Mouse (Mus musculus) Patski (cell line): ENCODE results near the gene Zfp715. TPM values are rescaled to one million over a fixed set of nuclear protein-coding genes. Genes with fewer than 3 reads are reported as not detected.

Experiments used
- ATAC-seq: fragments of 100-300 bp; one replicate; pipeline ENCODE4 v1.8.0; 2021
- CTCF ChIA-PET: fragments of 350-600 bp; sonication (Branson Sonifier 250); formaldehyde crosslinking; loops from one replicate; lab custom pipeline; 2022; ENCODE audit warnings: inconsistent platforms; lab: Charles Lee
- POLR2A ChIA-PET: fragments of 350-600 bp; sonication (Branson Sonifier 250); formaldehyde crosslinking; loops from one replicate; lab custom pipeline; 2022; ENCODE audit warnings: antibody characterized with exemption, inconsistent platforms; lab: Charles Lee
- DNase-seq: peaks from one replicate; pipeline ENCODE4 v3.0.0-alpha.2; 2011; ENCODE audit warnings: low read depth, low spot score
- H3K27me3 ChIP-seq: fragments of 371-371 bp; one replicate; pipeline ENCODE4 v1.5.1; 2021
- CTCF ChIP-seq: fragments of 100-300 bp; IDR thresholded peaks from one replicate; pipeline ENCODE4 v1.5.1; 2021
- in situ Hi-C: fragments of 300-500 bp; cut with MboI; formaldehyde crosslinking; loops from 3 replicates; pipeline ENCODE4 v1.11.1; 2018; ENCODE audit warnings: low pct_unique_long_range_greater_than_20kb, mixed read lengths
- polyA plus RNA-seq: library from polyadenylated mRNA; unstranded; gene quantifications from one replicate; pipeline ENCODE4 v1.2.3, GENCODE M21; 2021

The Zfp715 gene
- polyA plus RNA-seq, 1 experiment from 2014 or later = 14.0 TPM

- ChIA-PET CTCF (interaction anchor here (0.8 kb wide), 1 partner anchor 12 kb away, joined by 3 read pairs; no protein-coding TSS in a partner anchor), POLR2A (no interaction called here)
- in situ Hi-C loops = no loop called here
- DNase-seq (no peak), ATAC-seq (no peak)
- TF ChIP-seq CTCF = no peak
- H3K27me3 ChIP-seq = no peaks in the 10 kb centered on the region
These were observed 31.4 kb upstream of the Zfp715 start for GRCm38 (mm10) chr7:43344491-43344890.

GRCm38 (mm10) chr7:43344020-43344419 is 30.9 kb upstream of the Zfp715 start:
- no peak for TF ChIP-seq CTCF
- in situ Hi-C loops = no loop called here
- CTCF ChIA-PET = no interaction called here
- ATAC-seq (no peak), DNase-seq (no peak)
- POLR2A ChIA-PET = no interaction called here
- H3K27me3 ChIP-seq = no peaks in the 10 kb centered on the region

- ChIA-PET CTCF (no interaction called here), POLR2A (no interaction called here)
- H3K27me3 ChIP-seq = no peaks in the 10 kb centered on the region
- DNase-seq = no peak
- TF ChIP-seq CTCF = no peak
- in situ Hi-C loops = no loop called here
- ATAC-seq = no peak
These were observed 30.1 kb upstream of the Zfp715 start for GRCm38 (mm10) chr7:43343191-43343590.

- DNase-seq = no peak
- H3K27me3 ChIP-seq = no peaks in the 10 kb centered on the region
- no peak for TF ChIP-seq CTCF
- peak; percentile 56 for ATAC-seq
- POLR2A ChIA-PET = no interaction called here
- CTCF ChIA-PET = no interaction called here
- in situ Hi-C loops = no loop called here
These were observed 27.7 kb upstream of the Zfp715 start for GRCm38 (mm10) chr7:43340771-43341170.

- POLR2A ChIA-PET = no interaction called here
- in situ Hi-C loops = no loop called here
- no peak for ATAC-seq
- TF ChIP-seq CTCF = no peak
- H3K27me3 ChIP-seq = no peaks in the 10 kb centered on the region
- CTCF ChIA-PET = no interaction called here
- DNase-seq = no peak
These were observed 20.8 kb upstream of the Zfp715 start for GRCm38 (mm10) chr7:43333899-43334298.

GRCm38 (mm10) chr7:43333203-43333602 is 20.1 kb upstream of the Zfp715 start:
- ATAC-seq (no peak), DNase-seq (no peak)
- in situ Hi-C loops = no loop called here
- TF ChIP-seq CTCF = peak; percentile 35
- ChIA-PET CTCF (no interaction called here), POLR2A (no interaction called here)
- H3K27me3 ChIP-seq = no peaks in the 10 kb centered on the region

GRCm38 (mm10) chr7:43328101-43328500 is 15.0 kb upstream of the Zfp715 start:
- in situ Hi-C loops = no loop called here
- H3K27me3 ChIP-seq = peaks cover 8% of the 10 kb centered on the region
- ATAC-seq (no peak), DNase-seq (no peak)
- POLR2A ChIA-PET = no interaction called here
- TF ChIP-seq CTCF = no peak
- CTCF ChIA-PET = no interaction called here

GRCm38 (mm10) chr7:43326223-43326780 is 13.2 kb upstream of the Zfp715 start:
- POLR2A ChIA-PET = no interaction called here
- CTCF ChIA-PET = no interaction called here

GRCm38 (mm10) chr7:43312386-43313012 is 595 bp downstream of the Zfp715 start:
- TF ChIP-seq CTCF = no peak
- no peaks in the 10 kb centered on the region for H3K27me3 ChIP-seq
- in situ Hi-C loops = loop anchor here (10.0 kb wide), 2 partner anchors 132 to 272 kb away; partner anchors contain the start of genes Cldnd2, Etfb and Gm45233
- ChIA-PET CTCF (interaction anchor here (1.0 kb wide), 1 partner anchor 10 kb away, joined by 3 read pairs; no protein-coding TSS in a partner anchor), POLR2A (interaction anchor here (1.0 kb wide), 1 partner anchor 151 kb away, joined by 3 read pairs; no protein-coding TSS in a partner anchor)
- DNase-seq = no peak
- ATAC-seq = peak; percentile 41

More at GRCm38 (mm10) chr7:43326223-43326780, 13.2 kb upstream of the Zfp715 start:
- no peak for TF ChIP-seq CTCF
- DNase-seq (no peak), ATAC-seq (no peak)
- in situ Hi-C loops = no loop called here
- peaks cover 8% of the 10 kb centered on the region for H3K27me3 ChIP-seq

- no peak for ATAC-seq
- TF ChIP-seq CTCF = no peak
- in situ Hi-C loops = loop anchor here (10.0 kb wide), 2 partner anchors 133 to 273 kb away; partner anchors contain the start of genes Cldnd2, Etfb and Gm45233
- CTCF ChIA-PET = no interaction called here
- POLR2A ChIA-PET = no interaction called here
- H3K27me3 ChIP-seq = no peaks in the 10 kb centered on the region
- DNase-seq = no peak
These were observed 1.5 kb downstream of the Zfp715 start for GRCm38 (mm10) chr7:43311632-43312031.

GRCm38 (mm10) chr7:43309069-43309468 is 4.0 kb downstream of the Zfp715 start:
- no peak for DNase-seq
- ChIA-PET POLR2A (no interaction called here), CTCF (interaction anchor here (1.3 kb wide), 1 partner anchor 114 kb away, joined by 3 read pairs; no protein-coding TSS in a partner anchor)
- no peak for TF ChIP-seq CTCF
- in situ Hi-C loops = loop anchor here (10.0 kb wide), 1 partner anchor 366 kb away; the partner anchor contains the start of gene Ctu1
- no peaks in the 10 kb centered on the region for H3K27me3 ChIP-seq
- no peak for ATAC-seq
